Mouse (Mus musculus) stomach, embryonic 16.5 days (tissue): ENCODE results near the gene Runx1. TPM values are rescaled to one million over a fixed set of nuclear protein-coding genes. Genes with fewer than 3 reads are reported as not detected.

Experiments used
- ATAC-seq: fragments of 200-750 bp; cut with Nextera tagmentation; 2 replicates; pipeline ENCODE4 v1.8.0; 2017; ENCODE audit warnings: moderate number of reproducible peaks, moderate TSS enrichment; ENCODE audit not compliant: insufficient read depth, low FRiP score
- H3K27ac ChIP-seq: fragments of 300-500 bp; sonication (generic); 2 replicates; pipeline ENCODE4 v1.5.1; 2014; ENCODE audit warnings: low read length
- H3K27me3 ChIP-seq: fragments of 300-500 bp; sonication (generic); 2 replicates; pipeline ENCODE4 v1.6.1; 2014; ENCODE audit warnings: low read length, control low read depth, mixed read lengths; ENCODE audit not compliant: control insufficient read depth, insufficient read depth
- H3K36me3 ChIP-seq: fragments of 300-500 bp; sonication (generic); 2 replicates; pipeline ENCODE4 v1.6.1; 2014; ENCODE audit warnings: low read length; ENCODE audit not compliant: control insufficient read depth, insufficient read depth
- H3K4me1 ChIP-seq: fragments of 300-500 bp; sonication (generic); 2 replicates; pipeline ENCODE4 v1.6.1; 2014; ENCODE audit warnings: low read length, control low read depth, mixed read lengths; ENCODE audit not compliant: control insufficient read depth, insufficient read depth
- H3K4me2 ChIP-seq: fragments of 300-500 bp; sonication (generic); 2 replicates; pipeline ENCODE4 v1.6.1; 2014; ENCODE audit warnings: low read depth, low read length, mixed read lengths
- H3K4me3 ChIP-seq: fragments of 300-500 bp; sonication (generic); replicated peaks from 2 replicates; pipeline ENCODE4 v1.5.1; 2014; ENCODE audit warnings: mild to moderate bottlenecking, low read length
- H3K9ac ChIP-seq: fragments of 300-500 bp; sonication (generic); 2 replicates; pipeline ENCODE4 v1.6.1; 2014; ENCODE audit warnings: low read length
- H3K9me3 ChIP-seq: fragments of 300-500 bp; sonication (generic); replicated peaks from 2 replicates; pipeline ENCODE4 v1.6.1; 2016; ENCODE audit warnings: low read length, control low read depth; ENCODE audit not compliant: control insufficient read depth
- WGBS: fragments of 180-500 bp; shearing (Covaris S2); extraction: QIAGEN DNeasy Blood & Tissue Kit; methylation state at CpG from one replicate; pipeline ENCODE4 v1.1.7; 2014; 5-methylcytosine and 5-hydroxymethylcytosine counted together
- polyA plus RNA-seq: library from polyadenylated mRNA; unstranded; fragments of >200 nt; fragmentation: Nextera tagmentation; extraction: Ambion mirVana; gene quantifications from 2 replicates; pipeline ENCODE4 v1.2.1, GENCODE M21; 2015

Gene Runx1
- polyA plus RNA-seq, 1 experiment from 2014 or later: 9.6 TPM

DNA sequence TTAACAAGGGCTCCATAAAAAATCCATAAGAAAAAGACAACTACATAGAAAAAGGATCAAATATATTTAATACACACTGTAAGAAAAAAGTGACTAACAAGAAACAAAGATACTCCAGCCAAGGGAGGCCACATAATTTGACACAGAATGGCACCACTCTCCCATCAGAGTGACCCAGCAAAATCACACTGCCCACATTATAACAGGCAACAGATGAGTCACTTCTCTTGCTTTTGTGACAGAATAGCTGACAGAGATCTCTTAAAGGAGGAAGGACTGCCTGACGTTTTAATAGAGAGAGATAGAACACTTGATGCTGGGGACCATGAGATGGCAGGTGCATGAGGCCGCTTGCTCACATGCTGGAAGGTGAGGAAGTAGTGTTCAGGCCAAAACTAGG is 35.6 kb upstream of the Runx1 start:
- no peak overlapping the region for H3K4me3 ChIP-seq
- ATAC-seq: no peak
- H3K36me3 ChIP-seq: no peaks in the 10 kb centered on the region
- WGBS: 74% methylated on average over 2 of the region's 2 CpGs
- no peaks in the 10 kb centered on the region for H3K9me3 ChIP-seq
- no peaks in the 10 kb centered on the region for H3K4me1 ChIP-seq
- H3K9ac ChIP-seq: no peak overlapping the region
- H3K27ac ChIP-seq: no peak overlapping the region
- no peak overlapping the region for H3K4me2 ChIP-seq
- H3K27me3 ChIP-seq: no peaks in the 10 kb centered on the region

DNA sequence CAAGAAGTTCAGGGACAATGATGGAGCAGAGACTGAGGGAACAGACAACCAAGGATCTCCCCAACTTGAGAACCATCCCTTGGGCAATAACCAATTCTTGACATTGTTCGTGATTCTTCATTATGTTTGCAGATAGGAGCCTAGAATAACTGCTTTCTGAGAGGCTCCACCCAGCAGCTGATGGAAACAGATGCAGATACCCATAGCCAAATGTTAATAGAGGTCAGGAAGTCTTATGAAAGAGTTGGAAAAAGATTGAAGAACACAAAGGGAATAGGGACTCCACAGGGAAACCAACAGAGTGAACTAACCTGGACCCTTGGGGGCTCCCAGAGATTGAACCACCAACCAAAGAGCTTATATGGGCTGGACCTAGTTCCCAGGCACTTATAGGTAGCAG is 34.7 kb upstream of the Runx1 start:
- no peak for ATAC-seq
- 85% methylated on average over 1 of the region's 1 CpGs for WGBS
- no peak overlapping the region for H3K27ac ChIP-seq
- H3K9me3 ChIP-seq: no peaks in the 10 kb centered on the region
- no peaks in the 10 kb centered on the region for H3K36me3 ChIP-seq
- H3K4me2 ChIP-seq: no peak overlapping the region
- H3K4me1 ChIP-seq: no peaks in the 10 kb centered on the region
- no peak overlapping the region for H3K9ac ChIP-seq
- no peaks in the 10 kb centered on the region for H3K27me3 ChIP-seq
- no peak overlapping the region for H3K4me3 ChIP-seq

DNA sequence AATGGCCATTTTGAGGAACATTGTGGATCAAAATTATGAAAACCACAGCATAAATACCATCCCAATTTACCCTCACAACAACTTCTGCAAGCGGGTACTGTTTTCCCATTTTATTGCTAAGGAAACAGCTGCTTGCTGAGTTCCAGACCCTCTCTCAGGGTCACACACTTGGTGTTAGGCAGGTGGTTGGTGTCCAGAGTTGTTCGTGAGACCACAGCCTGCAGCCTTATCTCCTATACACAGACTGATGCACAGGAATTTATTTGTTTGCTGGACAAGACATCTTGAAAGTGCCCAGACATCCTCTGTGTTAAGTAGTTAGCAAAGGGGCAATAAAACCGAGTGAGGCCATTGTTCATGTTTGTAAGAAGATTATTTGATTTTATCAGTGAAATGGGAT is 30.8 kb upstream of the Runx1 start:
- 52% methylated on average over 3 of the region's 3 CpGs for WGBS

GRCm38 (mm10) chr16:92852276-92852675 is 26.3 kb upstream of the Runx1 start:
- Histone ChIP-seq H3K4me3 (no peak overlapping the region), H3K27ac (no peak overlapping the region), H3K4me1 (no peaks in the 10 kb centered on the region), H3K27me3 (no peaks in the 10 kb centered on the region), H3K36me3 (no peaks in the 10 kb centered on the region), H3K4me2 (no peak overlapping the region), H3K9ac (no peak overlapping the region), H3K9me3 (no peaks in the 10 kb centered on the region)
- whole genome bisulfite sequencing: 93% methylated on average over 6 of the region's 6 CpGs
- no peak for ATAC-seq

More for the DNA sequence above, 30.8 kb upstream of the Runx1 start:
- H3K4me3 ChIP-seq: no peak overlapping the region
- H3K27ac ChIP-seq: no peak overlapping the region
- no peak for ATAC-seq
- no peaks in the 10 kb centered on the region for H3K36me3 ChIP-seq
- H3K9me3 ChIP-seq: no peaks in the 10 kb centered on the region
- H3K27me3 ChIP-seq: no peaks in the 10 kb centered on the region
- H3K4me1 ChIP-seq: no peaks in the 10 kb centered on the region
- H3K9ac ChIP-seq: no peak overlapping the region
- H3K4me2 ChIP-seq: no peak overlapping the region

DNA sequence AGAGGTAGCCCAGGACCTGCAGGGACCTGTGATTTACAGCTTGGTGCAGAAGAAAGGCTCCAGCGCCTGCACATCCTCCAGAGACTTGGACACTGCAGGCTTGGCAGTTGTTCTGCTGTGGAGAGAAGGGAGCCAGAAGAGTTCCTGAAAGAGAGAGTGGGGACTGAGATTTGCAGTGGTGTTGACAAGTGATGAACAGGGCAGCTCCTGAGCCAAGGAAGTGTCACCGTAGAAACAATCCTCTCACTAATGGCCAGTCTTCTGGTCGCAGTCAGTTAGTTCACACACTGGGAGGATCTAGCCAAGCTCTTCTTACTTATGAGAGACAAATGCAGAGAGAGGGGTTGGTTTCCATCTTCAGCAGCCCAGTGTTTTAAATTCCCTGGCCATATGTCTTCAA is 24.5 kb upstream of the Runx1 start:
- Histone ChIP-seq H3K4me3 (no peak overlapping the region), H3K4me1 (no peaks in the 10 kb centered on the region; the same call in 1 of the 2 replicates), H3K27ac (no peak overlapping the region), H3K27me3 (no peaks in the 10 kb centered on the region), H3K36me3 (no peaks in the 10 kb centered on the region), H3K4me2 (no peak overlapping the region), H3K9ac (no peak overlapping the region), H3K9me3 (no peaks in the 10 kb centered on the region)
- WGBS: 73% methylated on average over 3 of the region's 3 CpGs
- ATAC-seq: no peak; the same call in 1 of the 2 replicates

GRCm38 (mm10) chr16:92847762-92848300 is 21.9 kb upstream of the Runx1 start:
- WGBS: 58% methylated on average over 3 of the region's 3 CpGs
- no peaks in the 10 kb centered on the region; the same call in 1 of the 2 replicates for H3K4me1 ChIP-seq

GRCm38 (mm10) chr16:92845244-92846225 is 19.6 kb upstream of the Runx1 start:
- H3K9me3 ChIP-seq: no peaks in the 10 kb centered on the region
- peak overlapping the region; percentile 4; the same call in 1 of the 2 replicates for H3K9ac ChIP-seq
- H3K4me2 ChIP-seq: peak overlapping the region; percentile 20; the same call in 1 of the 2 replicates
- H3K27me3 ChIP-seq: no peaks in the 10 kb centered on the region
- no peak overlapping the region for H3K4me3 ChIP-seq
- 39% methylated on average over 26 of the region's 26 CpGs for WGBS
- peak; percentile 66 for ATAC-seq
- H3K27ac ChIP-seq: peak overlapping the region; percentile 61
- no peaks in the 10 kb centered on the region; the same call in 1 of the 2 replicates for H3K4me1 ChIP-seq
- no peaks in the 10 kb centered on the region for H3K36me3 ChIP-seq

More at GRCm38 (mm10) chr16:92847762-92848300, 21.9 kb upstream of the Runx1 start:
- Histone ChIP-seq H3K4me2 (no peak overlapping the region), H3K9ac (no peak overlapping the region), H3K9me3 (no peaks in the 10 kb centered on the region), H3K27me3 (no peaks in the 10 kb centered on the region), H3K36me3 (no peaks in the 10 kb centered on the region), H3K4me3 (no peak overlapping the region), H3K27ac (no peak overlapping the region)
- no peak for ATAC-seq

GRCm38 (mm10) chr16:92838709-92839108 is 12.8 kb upstream of the Runx1 start:
- no peak overlapping the region for H3K9ac ChIP-seq
- no peak for ATAC-seq
- H3K4me3 ChIP-seq: no peak overlapping the region

GRCm38 (mm10) chr16:92831341-92831740 is 5.4 kb upstream of the Runx1 start:
- H3K4me1 ChIP-seq: no peaks in the 10 kb centered on the region
- H3K27ac ChIP-seq: no peak overlapping the region
- 92% methylated on average over 2 of the region's 2 CpGs for WGBS
- no peak for ATAC-seq
- H3K9ac ChIP-seq: no peak overlapping the region
- no peaks in the 10 kb centered on the region for H3K36me3 ChIP-seq
- H3K27me3 ChIP-seq: no peaks in the 10 kb centered on the region
- H3K4me3 ChIP-seq: no peak overlapping the region
- H3K4me2 ChIP-seq: no peak overlapping the region
- H3K9me3 ChIP-seq: no peaks in the 10 kb centered on the region

More at GRCm38 (mm10) chr16:92838709-92839108, 12.8 kb upstream of the Runx1 start:
- H3K4me1 ChIP-seq: no peaks in the 10 kb centered on the region
- H3K27me3 ChIP-seq: no peaks in the 10 kb centered on the region
- H3K27ac ChIP-seq: no peak overlapping the region
- H3K4me2 ChIP-seq: no peak overlapping the region
- no peaks in the 10 kb centered on the region for H3K9me3 ChIP-seq
- H3K36me3 ChIP-seq: no peaks in the 10 kb centered on the region
